Mouse (Mus musculus): ENCODE data around the gene Gm15217.

Gm15217 gene

DNA sequence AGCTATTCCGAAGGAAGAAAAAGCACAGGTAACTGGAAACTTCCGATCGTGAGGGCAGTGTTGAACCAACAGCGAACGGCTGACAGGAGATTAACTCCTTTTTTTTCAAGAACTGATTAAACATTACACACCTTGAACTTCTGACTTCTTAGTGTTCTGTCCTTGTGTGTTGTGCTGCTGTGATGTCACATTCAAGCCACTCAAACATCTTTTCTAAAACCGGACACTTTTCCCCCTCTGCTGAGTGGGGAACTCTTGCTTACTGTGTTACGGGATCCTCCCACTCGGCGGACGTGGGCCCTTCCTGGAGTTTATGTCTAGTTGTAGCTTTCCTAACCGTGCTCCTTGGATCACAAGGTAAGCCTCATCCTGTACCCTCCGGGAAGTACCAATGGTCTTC is at the start of gene Gm15217:
Gene Gm15217, plus strand, starts transcription at position 130 of the 400 bp plus-strand sequence.
- no peak for DNase-seq

DNA sequence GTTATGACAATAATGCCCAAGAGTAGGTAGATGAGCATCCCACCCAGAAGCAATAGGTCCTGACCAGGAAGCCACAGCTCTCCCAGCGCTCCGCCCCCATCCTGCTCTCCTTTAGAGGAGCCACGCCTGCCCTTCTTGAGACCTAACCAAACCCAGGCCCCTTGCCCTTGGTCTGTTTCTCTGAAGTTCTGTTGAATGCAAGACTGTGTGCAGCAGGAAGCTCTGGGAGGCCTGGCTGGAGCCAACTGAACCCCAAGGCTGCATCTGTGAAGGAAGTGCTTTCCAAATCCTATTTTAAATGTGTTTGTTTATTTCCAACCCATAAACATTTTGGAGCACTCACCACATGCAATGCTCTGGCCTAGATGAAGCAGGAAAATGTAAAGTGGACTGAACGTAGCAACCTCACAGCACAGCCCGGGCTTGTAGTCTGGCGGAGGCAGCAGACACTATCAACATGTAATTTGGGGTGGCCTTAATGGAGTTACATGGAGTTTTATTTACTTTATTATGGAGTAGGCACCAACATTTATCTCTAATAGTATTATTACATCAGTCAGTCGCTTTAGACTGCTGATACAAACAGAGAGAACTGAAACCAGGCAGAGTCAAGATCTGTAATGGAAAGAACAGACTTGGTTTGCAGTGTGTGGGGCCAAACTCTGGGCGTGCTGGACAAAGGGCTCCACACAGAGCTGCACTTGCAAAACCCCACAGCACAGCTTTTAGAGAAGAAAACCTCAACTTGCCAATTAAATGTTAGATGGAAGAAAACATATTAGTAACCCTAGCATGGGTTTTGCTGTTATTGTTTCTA is 45.6 kb upstream of the Gm15217 start:
- DNase-seq = no peak

DNA sequence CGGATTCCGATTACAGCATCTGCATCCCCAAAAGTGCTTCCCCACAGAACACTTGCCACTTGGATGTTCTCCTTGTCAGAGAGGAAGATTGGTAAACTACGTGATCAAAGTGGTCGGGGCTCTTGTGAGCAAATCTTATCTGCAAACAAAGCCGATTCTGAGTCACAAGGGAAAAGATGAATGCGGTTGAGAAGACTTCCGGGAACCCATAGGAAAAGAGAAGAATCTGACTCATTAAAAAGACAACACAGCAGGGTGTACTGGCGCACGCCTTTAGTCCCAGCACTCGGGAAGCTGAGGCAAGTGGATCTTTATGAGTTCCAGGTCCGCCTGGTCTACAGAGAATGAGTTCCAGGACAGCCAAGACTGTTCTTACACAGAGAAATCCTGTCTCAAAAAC is 40.4 kb upstream of the Gm15217 start:
- no peak for DNase-seq

DNA sequence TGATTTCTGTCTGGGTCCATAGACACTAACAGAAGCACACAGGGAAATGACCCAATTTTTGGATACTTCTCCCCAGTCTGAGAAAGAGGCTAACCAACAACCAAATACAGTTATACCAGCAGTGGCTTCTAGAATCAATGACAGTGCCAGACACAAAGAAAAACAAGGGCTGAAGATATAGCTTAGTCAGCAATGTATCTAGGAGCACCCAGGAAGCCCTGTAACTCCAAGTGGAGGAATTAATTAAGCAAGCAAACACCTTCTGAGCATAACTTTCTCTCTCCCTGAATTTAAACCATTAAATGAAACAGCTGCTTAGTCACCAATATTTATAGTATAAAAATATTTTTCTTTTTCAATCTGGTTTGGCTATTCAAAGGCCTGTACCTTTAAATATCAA is 34.5 kb upstream of the Gm15217 start:
- no peak for DNase-seq

DNA sequence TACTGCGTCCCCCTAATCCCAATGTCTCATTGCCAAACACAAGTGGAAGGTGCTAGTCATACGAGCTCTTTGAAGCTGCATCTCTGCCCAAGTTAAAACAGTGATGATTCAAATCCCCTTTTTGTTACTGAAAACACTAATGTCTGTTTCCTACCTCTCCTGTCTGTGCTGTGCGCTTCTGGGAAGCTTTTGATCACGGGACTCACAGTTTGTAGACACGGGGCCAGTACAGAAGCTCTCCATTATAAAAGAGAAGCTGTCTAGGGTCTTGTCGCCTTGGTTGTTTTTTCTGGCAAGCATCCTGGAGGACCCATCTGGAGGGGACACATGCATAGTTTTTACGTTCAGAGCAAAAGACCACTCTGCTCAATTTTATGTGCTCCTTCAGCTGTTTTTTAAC is 21.9 kb upstream of the Gm15217 start:
- no peak for DNase-seq

DNA sequence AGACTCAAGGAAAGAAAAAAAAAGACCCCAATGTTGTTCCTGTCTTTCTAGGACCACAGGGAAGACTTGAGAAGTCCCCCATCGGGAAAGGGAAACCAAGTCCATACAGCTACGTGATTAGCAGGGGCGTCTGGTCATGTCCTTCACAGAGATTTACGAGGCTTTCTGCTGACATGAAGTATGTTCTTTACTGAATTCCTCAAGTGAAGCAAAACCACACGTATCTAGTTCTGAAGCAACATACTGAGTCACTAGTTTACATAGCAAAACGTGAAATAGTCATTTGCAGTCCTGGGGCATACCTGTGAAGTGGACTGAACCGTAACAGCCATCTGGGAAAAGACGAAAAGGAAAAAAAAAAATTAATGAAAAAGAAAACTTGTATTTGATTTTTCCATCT is 21.5 kb upstream of the Gm15217 start:
- no peak for DNase-seq

DNA sequence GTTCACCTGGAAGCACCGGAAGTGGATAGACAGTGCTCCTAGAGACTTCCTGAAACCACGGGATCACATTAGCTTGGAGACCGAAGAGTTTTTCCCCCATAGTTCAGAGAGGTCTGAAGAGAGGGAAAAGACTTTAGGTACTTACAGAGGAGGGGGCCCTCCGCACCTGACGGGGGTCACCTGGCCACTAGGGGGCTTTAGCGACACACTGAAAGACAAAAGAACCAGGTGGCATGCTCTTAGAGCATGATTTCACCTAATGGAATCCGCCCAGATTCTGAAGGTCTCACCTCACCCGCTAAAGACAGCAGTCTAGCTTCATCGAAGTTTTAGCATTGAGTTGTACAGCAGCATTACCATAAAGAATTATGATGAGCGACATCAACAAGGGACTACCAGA is 16.0 kb upstream of the Gm15217 start:
- DNase-seq = no peak

DNA sequence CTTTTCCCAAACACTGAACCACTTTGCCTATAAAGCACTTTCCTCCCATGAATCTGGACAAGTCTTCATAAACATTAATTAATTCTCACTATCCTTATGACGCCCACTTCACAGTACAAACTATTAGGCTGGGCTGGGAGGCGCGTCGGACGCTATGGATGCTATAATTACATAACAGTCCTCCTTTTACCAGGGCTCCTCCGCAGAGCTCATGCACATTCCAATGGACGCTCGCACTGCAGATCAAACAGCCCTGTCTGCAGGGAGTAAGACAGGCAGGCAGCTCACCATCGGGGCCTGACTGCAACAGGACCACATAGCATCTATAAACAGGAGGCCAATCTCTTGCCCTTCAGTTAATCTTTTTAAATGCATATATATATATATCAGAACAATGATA is 6.8 kb upstream of the Gm15217 start:
- no peak for DNase-seq

DNA sequence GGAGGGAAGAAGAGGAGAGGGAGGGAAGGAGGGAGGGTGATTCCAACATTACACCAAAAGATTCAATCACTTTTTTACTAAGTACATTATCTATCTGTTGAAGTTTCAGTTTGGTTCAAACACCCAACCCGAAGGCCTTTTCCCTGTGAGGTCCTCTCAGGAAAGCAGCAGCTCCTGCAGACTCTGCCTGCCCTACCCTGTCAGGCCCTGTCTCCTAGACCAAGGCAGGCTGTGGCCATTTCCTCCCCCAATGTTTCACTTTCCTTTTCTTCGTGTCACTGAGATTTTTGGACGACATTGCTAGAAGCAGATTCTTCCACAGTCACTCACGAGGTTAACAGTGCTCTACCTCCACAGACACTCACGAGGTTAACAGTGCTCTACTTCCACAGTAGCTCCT is 3.4 kb upstream of the Gm15217 start:
- no peak for DNase-seq

DNA sequence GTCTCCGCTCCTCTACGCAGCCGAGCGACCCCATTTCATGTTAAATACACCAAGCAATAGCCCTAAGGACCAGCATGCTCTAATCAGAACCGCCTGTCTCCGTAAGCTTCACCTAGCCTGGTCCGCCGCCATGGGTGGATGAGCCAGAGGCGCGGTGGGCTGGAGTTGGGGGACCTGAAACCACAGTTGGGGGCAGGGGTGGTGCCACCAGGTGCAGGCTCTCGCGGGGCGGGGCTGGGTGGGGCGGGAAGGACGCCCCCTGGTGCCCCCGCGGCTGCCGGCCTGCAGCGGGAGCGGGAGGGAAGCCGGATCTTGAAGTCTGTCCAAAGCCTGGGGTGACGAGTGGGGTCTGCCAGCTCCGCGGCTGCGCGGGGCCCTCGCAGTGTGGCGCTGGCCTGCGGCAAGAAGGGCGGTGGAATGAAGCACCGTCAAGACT is 1.1 kb downstream of the Gm15217 start:
- no peak for DNase-seq

DNA sequence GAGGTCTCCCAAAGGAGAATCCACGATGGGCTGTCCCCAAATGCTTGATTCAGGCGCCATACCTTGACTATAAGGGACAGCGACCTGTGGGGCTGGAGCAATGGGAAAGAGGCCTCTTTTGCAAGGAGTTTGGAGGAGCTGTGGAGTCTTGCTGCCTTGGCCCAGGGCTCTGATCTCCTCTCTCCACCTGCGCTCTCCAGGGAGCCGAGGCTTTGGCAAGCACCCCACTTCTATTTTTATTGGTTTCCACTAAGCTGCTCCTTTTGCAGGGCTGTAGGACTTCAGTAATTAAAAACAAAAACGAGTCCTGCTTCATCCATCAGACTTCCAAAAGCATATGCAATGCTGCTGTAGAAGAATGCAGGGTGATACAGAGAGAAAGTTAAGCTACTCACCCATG is 2.2 kb downstream of the Gm15217 start:
- no peak for DNase-seq

DNA sequence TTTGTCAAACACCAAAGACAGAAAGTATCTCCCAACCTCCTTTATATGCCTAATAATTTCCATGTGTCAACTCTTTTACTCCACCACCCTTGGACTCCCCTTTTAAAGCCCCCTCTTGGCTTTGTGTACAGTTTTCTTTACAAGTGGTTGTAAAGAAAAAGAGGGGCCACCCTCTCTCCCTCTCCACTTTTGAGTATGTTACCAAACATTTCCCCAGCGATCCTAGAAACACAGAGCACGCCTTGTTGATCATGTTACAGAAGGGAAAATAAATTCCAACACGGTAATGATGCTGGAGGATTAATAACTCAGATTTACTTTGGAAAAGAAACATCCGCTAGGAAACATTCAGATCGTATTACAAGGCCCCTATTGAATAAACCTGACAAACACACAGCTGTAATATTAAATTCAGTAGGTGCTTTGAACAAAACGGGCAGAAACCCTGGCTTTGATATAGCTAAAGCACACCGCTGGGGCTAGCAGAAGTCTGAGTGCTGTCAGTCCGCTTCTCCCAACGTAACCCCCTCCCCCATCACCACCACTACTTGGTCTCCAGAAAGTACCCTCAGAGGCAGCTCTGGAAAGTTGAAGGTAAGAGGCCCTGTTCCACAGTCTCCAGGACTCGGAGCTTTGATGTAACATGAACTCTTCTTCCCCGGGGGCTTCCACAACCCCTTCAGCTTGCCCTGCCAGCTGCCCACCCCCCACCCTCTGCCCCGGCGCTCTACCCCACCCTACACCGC is 5.9 kb downstream of the Gm15217 start:
- DNase-seq = no peak

DNA sequence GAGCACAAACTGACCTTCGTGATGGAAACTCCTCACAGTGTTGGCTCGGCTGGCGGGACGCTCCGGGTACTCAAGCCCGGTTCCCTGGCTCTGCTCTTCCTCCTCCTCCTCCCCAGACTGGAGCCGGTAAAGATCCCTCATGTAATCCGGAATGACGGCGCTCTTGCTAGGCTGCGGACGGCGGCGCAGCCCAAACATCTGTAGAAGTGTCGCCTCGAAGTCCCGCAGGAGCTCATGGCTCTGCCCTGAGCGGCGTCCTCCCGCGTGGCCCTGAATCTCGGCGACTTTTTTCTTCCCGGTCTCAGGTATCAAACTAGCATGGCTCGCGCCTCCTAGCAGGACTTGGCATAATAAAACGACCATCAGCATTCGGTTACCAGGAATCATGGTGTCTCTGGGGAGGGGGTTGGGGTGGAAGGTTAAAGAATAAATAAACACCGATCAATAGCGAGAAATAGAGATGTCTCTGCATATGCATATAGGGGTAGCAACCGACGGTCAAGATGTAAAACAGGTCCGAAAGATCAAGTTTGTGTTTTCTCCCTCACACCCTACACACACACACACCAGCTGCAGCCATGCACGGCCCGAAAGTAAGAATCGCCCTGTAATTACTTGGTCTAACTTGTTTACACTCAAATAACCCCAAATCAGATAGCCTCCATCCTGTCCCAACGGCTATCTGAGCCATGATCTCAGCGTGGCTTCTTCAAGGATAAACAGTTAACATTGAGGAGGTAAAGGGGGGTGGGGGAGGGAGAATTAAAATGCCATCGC is 6.7 kb downstream of the Gm15217 start:
- DNase-seq = no peak

DNA sequence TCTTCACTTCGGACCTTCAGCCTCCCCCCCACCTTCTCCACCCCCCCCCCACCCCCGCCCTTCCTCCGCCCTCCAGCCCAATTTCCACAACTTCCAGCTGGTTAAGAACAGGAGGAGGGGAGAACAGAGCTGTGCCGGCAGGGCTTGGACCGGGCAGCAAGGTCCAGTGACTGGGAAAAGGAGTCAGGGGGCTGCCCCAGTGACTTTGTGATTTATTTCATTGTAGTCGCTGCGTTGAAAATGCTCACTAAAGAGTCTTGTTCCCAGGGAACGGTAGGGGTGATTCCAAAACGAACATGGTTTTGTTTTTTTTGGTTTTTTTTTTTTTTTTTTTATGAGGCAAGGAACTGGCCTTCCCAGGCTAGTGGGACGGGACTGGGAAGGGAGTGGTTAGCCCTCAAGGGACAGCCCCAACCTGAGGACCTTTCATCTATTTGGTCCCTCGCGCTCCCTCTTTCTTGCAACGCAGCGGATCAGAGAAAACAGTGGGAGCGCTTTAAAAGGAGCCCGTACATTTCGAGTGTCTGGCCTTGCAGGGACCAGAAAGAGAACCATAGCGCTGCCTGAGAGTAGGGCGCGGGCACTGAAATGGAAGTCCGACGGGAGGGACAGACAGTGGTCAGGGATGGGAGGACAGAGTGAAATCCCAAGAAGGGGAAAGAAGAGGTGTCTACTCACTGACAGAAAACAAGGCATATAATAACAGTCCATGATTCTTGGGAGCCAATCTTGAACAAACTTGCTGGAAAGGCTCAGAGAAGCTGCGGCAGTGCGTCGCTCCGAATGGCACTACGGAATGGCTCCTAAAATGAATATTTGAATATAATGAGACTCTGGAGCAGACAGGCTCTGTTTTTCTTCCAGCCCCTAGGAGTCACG is 7.5 kb downstream of the Gm15217 start:
- no peak for DNase-seq

DNA sequence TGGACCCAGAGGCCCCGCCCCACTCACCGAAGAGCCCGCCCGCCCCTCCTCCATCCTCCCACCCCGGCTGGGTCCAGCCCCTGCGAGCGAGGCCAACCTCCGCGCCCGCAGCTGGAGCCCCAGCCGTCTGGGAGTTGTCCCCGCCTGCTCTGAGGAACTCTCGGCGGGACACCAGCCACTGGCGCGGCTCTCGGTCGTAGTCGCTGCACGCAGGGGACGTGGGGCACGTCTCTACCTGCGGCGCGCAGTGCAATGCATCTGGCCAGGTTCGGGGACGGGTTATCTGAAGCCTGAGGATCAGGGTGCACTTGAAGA is 8.1 kb downstream of the Gm15217 start:
- DNase-seq = peak; percentile 44

DNA sequence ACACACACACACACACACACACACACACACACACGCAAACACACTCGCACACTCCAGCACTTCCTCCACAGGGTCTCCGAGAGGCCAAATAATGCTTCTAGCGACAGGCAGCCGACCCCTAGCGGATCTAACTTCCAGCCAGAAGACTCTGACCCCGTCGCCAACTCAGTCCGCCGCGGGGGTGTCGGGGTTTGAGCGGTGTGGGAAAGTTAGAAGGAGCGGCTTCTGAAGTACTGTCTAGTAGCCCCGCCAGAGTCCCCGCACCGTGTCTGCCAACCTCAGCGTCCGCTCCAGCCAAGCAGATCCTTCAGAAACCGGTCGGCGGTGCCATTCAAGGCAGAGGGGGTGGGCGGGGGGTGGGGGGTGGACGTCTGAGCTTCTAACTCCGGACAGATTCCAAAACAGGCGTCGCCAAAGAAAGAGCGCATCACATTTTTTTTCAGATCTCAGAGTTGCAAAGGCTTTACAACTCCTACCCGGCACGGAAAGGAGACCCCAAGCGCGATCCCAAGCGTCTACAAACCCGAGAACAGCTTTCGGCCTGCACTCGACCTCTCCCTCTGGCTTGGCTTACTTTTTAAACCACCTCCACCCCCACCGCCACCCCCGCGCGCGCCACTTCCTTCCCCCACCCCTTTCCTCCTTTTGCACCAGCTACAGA is 8.7 kb downstream of the Gm15217 start:
- no peak for DNase-seq

DNA sequence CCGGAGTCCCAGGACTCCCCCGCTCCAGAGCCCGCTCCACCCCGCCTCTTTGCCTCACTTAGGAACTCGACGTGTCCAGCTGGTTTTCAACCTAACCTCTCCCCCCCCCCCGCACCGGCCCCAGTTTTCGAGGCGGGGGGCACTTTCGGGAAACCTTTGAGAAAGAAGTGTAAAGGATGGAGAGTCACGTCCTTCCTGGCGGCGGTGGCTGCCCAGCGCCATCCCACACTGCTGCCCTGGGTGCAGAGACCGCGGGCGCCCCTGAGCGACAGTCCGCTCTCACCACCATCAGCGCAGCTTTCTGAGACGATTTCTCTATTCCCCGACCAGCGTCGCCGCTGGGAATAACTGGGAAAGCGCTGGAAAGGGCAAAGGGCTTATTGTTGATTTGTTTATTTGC is 9.4 kb downstream of the Gm15217 start:
- no peak for DNase-seq

DNA sequence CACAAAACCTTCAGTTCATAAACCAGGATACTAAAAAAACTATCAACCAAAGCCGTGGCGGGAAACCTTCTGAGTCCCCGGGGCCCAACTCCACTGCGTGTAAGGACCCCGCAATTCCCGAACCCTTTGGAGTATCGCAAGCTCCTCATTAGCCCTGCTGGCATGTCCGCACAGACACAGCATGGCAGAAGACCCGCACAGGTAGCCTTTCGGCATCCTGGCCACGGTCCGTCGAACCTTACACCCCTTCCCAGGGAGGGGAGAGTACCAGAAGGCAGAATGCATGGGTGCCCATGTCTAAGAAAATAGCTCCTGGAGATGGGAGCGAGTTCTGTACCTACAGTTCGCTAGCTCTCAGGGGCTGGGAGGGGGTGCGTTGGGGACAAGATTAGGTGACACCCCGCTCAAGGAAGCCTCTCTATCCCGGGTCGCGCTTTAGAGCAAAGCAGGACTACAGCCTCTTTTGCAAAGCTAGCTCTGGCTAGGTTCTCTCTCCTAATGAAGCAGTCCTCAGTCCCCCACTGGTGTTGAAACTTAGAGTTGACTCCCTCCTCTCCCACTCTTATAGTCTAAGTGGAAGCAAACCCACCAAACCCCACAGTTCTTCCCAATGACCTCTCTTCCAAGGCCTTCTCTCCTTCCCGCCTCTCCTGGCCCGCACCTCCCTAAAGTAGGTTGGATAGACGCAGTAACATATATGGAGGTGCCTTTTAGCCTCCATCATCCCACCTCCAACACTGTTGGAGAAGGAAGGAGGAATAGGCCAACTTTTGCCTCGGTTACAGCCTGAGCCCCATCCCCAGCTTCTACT is 10.4 kb downstream of the Gm15217 start:
- DNase-seq = no peak

DNA sequence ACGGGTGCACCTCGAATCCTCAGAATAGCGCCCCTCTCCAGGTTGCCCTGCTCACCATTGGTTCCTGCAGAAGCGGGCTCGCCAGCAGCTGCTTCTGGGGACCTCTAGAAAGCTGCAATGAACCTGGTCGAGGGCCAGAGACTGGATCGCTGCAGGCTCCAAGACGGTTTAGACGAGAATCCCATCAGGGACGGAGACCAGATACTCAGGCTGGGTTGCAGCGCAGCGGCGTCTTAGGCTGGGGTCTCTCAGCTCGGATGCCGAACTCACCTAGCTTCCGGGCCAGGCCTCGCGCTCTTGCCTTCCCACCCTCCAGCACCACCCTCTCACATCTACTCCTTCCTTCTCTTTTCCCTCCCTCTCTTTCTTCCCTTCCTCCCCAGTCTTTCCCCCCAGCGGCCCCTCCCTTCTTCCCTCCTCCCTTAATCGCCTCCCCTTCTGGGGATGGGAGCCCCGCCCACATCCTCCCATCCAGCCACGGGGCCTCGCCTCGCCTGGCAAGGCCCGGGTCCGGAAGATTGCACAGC is 11.1 kb downstream of the Gm15217 start, which contains the start of gene Bmp4:
Gene Bmp4, minus strand, starts transcription at position 421 of the 527 bp plus-strand sequence.
- DNase-seq = no peak

DNA sequence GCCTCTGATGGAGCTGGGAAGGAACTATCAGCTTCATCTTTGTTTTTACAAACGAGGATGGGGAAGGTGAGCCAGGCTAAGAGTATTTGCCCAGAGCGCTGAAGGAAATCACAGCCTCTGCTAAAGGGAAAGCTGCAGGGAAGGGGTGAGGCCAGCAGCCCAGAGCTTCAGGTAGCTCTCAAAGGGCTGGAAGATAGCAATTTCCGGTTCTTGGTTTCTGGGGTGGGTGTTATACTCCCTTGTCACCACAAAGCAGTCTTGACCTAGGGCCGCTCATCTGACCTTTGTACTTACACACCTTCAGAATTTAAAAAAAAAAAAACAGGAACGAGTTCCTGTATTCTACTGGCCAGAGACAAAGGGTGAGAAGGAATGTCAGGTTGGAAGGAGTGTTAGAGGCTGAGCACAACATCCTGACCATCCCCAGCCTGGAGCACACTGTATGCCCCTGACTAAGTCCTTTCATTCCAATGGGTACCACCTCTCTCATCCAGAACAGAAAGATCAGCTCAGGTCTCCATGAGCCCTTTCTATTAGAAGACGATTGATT is 12.5 kb downstream of the Gm15217 start:
- no peak for DNase-seq
